Mouse (Mus musculus): ENCODE measurements at regions not wholly inside any gene's neighbourhood (a gene's known extent, or its start where the extent isn't known, plus 50 kb on each side); places are given as distances from the start of the nearest gene placed in this dataset.

DNA sequence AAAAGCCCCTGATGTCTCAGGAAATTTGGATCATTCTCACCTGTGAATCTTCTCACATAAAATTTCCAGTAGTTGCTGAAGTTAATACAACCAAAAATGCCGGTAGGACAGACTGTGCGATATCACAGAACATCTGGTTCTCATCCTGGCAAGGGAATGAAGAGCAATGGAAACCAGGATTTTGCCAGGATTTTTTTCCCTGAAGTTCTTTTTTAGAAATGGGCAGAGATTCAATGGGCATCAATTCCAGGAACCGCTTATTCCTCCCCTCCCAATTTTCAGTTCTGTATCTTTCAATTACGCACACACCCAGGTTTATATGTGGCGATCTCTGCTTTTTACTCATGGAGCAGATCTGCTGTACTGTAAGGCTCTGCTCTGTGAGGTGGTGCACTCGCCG is 496.3 kb downstream of the Etnk1 start:
- TF ChIP-seq CTCF (IDR thresholded peaks at IDR 0.05; ENCODE audit: borderline replicate concordance, extremely low read depth, insufficient read depth, insufficient read length) (no peak), POLR2A (IDR thresholded peaks at IDR 0.05; ENCODE audit: borderline replicate concordance, extremely low read depth, insufficient read depth, insufficient read length, poor library complexity, severe bottlenecking) (no peak)

Measured in brain, embryonic 14.5 days (tissue).